Mouse (Mus musculus): ENCODE results near the gene Fscn2. TPM values are rescaled to one million over a fixed set of nuclear protein-coding genes. Genes with fewer than 3 reads are reported as not detected.

The Fscn2 gene
- 0.88 and 1.6 TPM in 2 replicates for polyA plus RNA-seq (2015; fragmentation: Nextera tagmentation; extraction: Ambion mirVana)

DNA sequence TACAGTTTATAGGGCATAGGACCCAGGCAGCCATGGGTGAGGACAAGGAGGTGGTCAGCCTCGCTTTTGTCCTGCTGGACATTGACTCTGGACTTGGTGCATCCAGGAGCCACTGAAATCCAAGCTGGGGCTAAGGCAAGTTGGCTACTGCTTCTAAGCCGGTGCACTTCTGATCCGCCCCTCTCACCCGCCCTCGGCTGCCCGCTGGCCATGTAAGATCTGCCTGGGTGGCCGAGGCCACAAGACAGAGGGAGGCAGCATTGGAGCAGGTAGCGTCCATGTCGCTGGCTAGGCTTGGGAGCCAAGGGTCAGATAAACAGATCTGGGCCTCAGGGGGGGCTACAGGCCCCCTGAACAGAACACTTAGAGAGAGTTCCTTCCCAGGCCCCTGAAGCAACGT is at the start of gene Fscn2:
TSS of gene Fscn2 (plus strand) at position 240 of the 400 bp plus-strand sequence.
- Histone ChIP-seq H3K9ac (no peak within 1 kb of the TSS), H3K4me2 (no peak within 1 kb of the TSS), H3K4me3 (no peak within 1 kb of the TSS), H3K27ac (replicated peaks) (no peak within 1 kb of the TSS), H3K9me3 (no peaks in the 10 kb centered on the region), H3K4me1 (replicated peaks) (peaks cover 47% of the 10 kb centered on the region), H3K36me3 (no peaks in the 10 kb centered on the region), H3K27me3 (no peaks in the 10 kb centered on the region)
- 76% methylated on average over 10 of the region's 10 CpGs for WGBS
- no peak for ATAC-seq (ENCODE audit: low FRiP score, low read depth)

DNA sequence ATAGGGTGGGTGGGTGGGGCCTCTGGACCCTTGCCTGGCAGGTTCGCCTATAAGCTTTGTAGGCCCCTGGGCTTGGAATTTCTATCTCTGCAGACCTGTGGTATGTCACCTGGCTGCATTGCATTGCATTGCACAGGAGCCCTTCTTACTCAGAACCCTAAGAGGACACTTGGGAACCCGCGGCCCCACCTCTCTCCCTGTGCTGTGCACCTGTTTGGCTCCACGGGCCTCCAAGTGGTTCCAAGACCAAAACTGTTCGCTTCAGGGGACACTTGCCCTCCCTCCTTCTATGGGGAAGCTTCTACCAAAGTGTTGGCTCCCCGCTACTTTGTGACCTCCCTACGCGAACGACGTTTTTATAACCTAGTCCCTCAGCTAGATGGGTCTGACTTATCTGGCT is 49.8 kb upstream of the Fscn2 start:
- Histone ChIP-seq H3K4me1 (replicated peaks) (peaks cover 48% of the 10 kb centered on the region), H3K36me3 (no peaks in the 10 kb centered on the region), H3K4me2 (peak overlapping the region; percentile 89), H3K4me3 (peak overlapping the region; percentile 43), H3K27me3 (no peaks in the 10 kb centered on the region), H3K9me3 (no peaks in the 10 kb centered on the region), H3K9ac (peak overlapping the region; percentile 58), H3K27ac (replicated peaks) (peak overlapping the region; percentile 93)
- no peak for ATAC-seq (ENCODE audit: low FRiP score, low read depth)
- WGBS: 48% methylated on average over 10 of the region's 10 CpGs

DNA sequence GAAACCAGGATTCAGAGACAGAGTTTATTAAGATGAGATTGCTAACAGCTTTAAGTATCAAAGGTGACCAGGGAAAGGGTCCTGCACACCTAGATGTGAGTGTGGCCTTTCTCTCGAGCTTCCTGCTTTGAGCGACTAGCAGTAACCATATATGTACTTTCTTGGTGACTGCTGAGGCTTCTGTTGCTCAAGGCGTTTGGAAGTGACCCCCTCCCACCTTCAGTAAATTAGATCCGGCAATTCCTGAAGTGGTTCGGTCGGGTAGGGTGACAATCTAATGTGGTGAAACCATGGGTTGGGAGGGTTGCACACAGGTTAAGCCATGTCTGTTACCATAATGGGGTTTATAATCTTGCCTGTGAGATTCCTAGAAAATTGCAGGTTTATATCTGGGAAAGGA is 49.3 kb upstream of the Fscn2 start:
- Histone ChIP-seq H3K36me3 (no peaks in the 10 kb centered on the region), H3K9me3 (no peaks in the 10 kb centered on the region), H3K4me3 (no peak overlapping the region), H3K9ac (no peak overlapping the region), H3K4me2 (peak overlapping the region; percentile 89; the same call in 1 of the 2 replicates), H3K27ac (replicated peaks) (0 out of 2 replicates have a peak overlapping the region, but pooled peaks have one; percentile 93), H3K4me1 (replicated peaks) (peaks cover 48% of the 10 kb centered on the region), H3K27me3 (no peaks in the 10 kb centered on the region)
- 81% methylated on average over 6 of the region's 6 CpGs for WGBS
- no peak for ATAC-seq (ENCODE audit: low FRiP score, low read depth)

DNA sequence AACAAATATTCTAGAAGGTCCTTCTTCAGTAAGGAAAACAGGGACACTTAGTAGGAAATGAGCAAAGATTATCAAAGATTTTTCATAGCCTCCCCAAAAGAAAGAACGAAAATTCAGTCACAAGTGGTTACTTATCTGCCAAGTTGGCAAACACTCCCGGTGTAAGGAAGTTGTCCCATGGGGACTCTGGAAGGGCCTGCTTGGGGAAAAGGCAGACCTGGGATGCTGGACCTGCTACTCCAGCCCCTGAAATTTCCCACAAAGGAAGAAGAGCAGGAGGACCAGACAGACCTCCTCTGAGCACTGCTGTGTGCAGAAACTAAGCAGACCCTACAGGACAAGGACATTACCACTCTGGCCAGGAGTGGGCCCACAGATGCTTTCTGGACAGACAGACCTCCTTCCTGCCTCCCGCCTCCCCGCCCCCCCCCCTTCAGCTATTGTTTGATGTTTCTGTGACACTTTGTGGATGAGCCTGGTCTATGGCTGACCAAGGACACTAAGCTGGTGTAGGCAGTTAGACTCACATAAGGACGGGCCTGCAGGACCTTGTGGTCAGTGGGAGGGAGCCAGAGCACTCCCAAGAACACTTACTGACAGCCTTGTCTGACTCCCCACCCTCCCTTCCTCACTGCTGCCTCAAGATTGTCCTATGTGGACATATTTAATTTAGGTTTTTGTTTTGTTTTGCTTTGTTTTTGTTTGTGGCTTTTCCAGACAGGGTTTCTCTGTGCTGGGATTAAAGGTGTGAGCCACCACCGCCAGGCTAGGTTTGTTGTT is 47.2 kb upstream of the Fscn2 start:
- H3K4me2 ChIP-seq: no peak overlapping the region
- no peaks in the 10 kb centered on the region for H3K36me3 ChIP-seq
- H3K4me3 ChIP-seq: no peak overlapping the region
- H3K9me3 ChIP-seq: no peaks in the 10 kb centered on the region
- peaks cover 41% of the 10 kb centered on the region for H3K4me1 ChIP-seq (replicated peaks)
- peak overlapping the region; percentile 97; the same call in 1 of the 2 replicates for H3K27ac ChIP-seq (replicated peaks)
- H3K9ac ChIP-seq: no peak overlapping the region
- no peaks in the 10 kb centered on the region for H3K27me3 ChIP-seq
- no peak for ATAC-seq (ENCODE audit: low FRiP score, low read depth)
- WGBS: 59% methylated on average over 4 of the region's 6 CpGs

DNA sequence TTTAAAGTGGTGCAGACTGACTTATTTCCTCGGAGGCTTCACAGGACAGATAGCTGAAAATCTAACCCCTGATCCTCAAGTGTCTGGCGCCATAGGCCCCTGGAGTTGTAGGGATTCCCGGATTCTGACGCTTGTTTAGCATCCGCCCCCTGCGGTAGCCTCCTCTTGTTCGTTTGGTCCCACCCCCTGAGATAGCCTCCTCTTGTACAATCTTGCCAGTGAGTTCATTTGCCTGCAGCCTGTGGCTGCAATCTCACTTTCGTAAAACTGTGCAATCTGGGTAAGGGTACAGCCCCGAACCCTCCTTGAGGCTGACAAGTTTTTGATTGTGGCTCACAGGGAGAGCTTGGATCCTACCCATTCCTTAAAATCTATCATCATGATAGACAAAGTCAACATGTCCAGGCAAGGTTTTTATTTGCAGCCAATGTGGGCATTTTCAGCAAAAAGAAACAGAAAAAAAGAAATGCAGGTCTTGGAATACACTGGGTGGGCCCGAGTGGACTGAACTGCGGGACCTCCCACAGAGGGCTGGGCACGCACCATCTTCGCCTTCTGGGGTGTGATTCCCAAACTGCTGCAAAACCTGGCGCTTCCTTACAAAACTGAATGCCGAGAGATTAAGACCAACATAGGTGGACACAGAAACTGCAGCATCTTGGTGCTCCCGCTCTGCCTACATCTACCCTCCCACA is 46.5 kb upstream of the Fscn2 start:
- Histone ChIP-seq H3K4me1 (replicated peaks) (peaks cover 41% of the 10 kb centered on the region), H3K36me3 (no peaks in the 10 kb centered on the region), H3K27me3 (no peaks in the 10 kb centered on the region), H3K9ac (peak overlapping the region; percentile 59), H3K27ac (replicated peaks) (peak overlapping the region; percentile 97), H3K9me3 (no peaks in the 10 kb centered on the region), H3K4me2 (peak overlapping the region; percentile 76), H3K4me3 (peak overlapping the region; percentile 42)
- no peak for ATAC-seq (ENCODE audit: low FRiP score, low read depth)
- 36% methylated on average over 16 of the region's 16 CpGs for whole genome bisulfite sequencing

DNA sequence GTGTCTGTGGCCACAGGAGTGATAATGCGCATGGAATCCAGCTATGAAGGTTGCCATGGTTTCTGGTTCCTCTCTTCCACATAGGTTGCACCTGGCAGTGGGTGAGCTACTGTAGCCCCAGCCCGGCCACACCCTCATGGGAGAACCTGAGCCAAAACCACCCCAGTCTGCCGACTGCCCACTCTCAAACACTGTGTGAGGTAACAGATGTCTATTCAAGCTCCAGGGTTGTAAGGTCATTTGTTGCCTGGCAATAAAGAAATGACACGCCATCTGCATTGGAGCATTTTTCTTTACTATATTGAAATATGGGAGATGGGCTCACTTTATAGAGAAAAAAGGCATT is 45.9 kb upstream of the Fscn2 start:
- ATAC-seq (ENCODE audit: low FRiP score, low read depth): no peak
- peak overlapping the region; percentile 42 for H3K4me3 ChIP-seq
- 11% methylated on average over 4 of the region's 4 CpGs for WGBS

DNA sequence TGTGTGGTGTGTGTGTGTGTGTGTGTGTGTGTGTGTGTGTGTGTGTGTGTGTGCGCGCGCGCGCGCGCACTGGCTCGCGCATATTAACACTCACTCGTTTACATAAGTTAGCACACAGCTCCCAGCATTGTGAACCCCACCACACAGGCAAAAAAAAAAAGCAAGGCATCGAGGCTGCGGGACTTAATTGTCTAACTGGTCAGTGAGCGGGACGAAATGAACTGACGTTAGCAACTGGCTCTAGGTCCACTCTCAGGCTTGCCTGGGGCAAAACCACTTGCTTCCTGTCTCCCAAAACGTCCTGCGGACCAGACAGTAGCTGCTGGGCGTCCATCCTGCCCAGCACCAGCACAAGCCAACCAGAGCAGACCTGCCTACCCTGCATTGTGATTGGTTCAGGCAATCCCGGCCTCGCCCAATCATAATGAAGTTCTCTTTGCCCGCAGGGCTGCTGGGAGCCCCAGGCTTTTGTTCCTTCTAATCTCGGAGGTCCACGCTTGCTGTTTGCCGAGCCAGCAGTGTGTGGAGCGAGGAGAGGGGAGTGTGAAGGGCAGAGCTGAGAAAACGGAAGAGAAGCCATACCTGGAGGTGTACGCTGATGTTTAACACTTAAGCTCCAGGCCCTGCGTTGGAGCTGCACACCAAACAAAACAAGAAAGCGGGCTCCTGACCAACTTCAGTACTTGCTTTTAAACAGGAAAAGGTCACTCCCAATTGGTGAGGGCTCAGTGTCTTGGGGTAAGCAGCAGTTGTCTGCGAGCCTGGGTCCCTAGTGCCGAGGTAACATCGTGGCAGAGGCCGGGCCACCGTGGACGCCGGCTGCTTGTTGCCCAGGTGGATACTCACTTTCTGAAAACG is 45.3 kb upstream of the Fscn2 start:
- ATAC-seq (ENCODE audit: low FRiP score, low read depth): peak; percentile 98
- Histone ChIP-seq H3K36me3 (no peaks in the 10 kb centered on the region), H3K27ac (replicated peaks) (peak overlapping the region; percentile 97), H3K4me3 (peak overlapping the region; percentile 42), H3K9ac (peak overlapping the region; percentile 59), H3K9me3 (no peaks in the 10 kb centered on the region), H3K4me1 (replicated peaks) (peaks cover 34% of the 10 kb centered on the region), H3K4me2 (peak overlapping the region; percentile 76), H3K27me3 (no peaks in the 10 kb centered on the region)
- 2% methylated on average over 37 of the region's 37 CpGs for WGBS

More for the DNA sequence above, 45.9 kb upstream of the Fscn2 start:
- Histone ChIP-seq H3K4me2 (peak overlapping the region; percentile 76), H3K4me1 (replicated peaks) (peaks cover 38% of the 10 kb centered on the region), H3K27ac (replicated peaks) (peak overlapping the region; percentile 97), H3K9ac (peak overlapping the region; percentile 59), H3K27me3 (no peaks in the 10 kb centered on the region), H3K9me3 (no peaks in the 10 kb centered on the region), H3K36me3 (no peaks in the 10 kb centered on the region)

DNA sequence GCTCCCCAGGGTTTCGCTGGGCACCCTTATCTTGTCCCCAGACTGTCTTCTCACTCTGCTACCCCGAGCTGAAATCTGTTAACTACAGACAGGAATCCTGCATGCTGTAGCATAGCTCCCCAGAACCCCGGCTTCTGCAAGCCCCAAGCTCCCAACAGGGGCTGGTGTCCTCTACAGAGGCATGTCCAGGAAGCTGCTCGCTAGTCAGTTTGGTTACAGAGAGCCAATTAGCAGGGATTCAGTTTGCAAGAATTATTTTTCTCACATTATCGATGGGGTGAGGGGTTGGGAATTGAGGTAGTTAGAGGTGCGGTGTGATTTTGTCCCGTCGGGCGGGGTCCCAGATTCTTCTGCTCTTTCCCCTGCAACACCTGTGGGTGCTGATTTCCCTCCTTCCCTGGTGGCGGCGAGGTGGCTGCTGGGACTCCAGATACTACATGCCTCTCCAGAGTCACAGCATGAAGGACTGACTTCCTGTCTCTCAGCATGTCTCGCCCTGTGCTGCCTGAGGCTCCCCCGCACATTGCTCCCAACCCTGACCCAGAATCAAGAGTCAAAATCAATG is 44.6 kb upstream of the Fscn2 start:
- Histone ChIP-seq H3K4me1 (replicated peaks) (peaks cover 27% of the 10 kb centered on the region), H3K36me3 (no peaks in the 10 kb centered on the region), H3K9ac (peak overlapping the region; percentile 59), H3K4me2 (peak overlapping the region; percentile 76), H3K27ac (replicated peaks) (peak overlapping the region; percentile 97), H3K9me3 (no peaks in the 10 kb centered on the region), H3K4me3 (peak overlapping the region; percentile 42), H3K27me3 (no peaks in the 10 kb centered on the region)
- peak; percentile 9; the same call in 1 of the 2 replicates for ATAC-seq (ENCODE audit: low FRiP score, low read depth)
- 20% methylated on average over 13 of the region's 13 CpGs for WGBS

DNA sequence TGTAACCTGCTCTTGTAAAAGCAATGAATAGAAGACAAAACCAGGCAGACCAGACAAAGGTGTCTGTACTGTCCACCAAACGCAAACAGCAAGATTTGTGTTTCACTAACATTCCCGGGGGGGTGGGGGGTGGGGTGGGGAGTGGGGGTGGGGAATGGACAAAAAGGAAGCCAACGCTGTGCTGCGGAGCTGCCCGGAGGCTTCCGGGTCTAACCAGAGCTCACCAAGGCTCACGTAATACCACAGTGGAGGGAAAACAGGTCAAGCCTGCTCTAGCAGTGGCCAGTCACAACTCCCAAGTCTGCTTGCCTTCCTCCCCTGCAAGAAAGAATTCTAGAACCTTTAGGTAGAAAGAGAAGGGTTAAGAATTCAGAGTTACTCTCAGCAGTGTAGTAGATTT is 43.9 kb upstream of the Fscn2 start:
- 56% methylated on average over 7 of the region's 7 CpGs for WGBS
- H3K4me2 ChIP-seq: peak overlapping the region; percentile 76
- ATAC-seq (ENCODE audit: low FRiP score, low read depth): no peak
- H3K9me3 ChIP-seq: no peaks in the 10 kb centered on the region
- peak overlapping the region; percentile 97 for H3K27ac ChIP-seq (replicated peaks)
- peak overlapping the region; percentile 59 for H3K9ac ChIP-seq
- H3K4me3 ChIP-seq: peak overlapping the region; percentile 42; the same call in 1 of the 2 replicates
- no peaks in the 10 kb centered on the region for H3K36me3 ChIP-seq
- H3K4me1 ChIP-seq (replicated peaks): peaks cover 27% of the 10 kb centered on the region
- H3K27me3 ChIP-seq: no peaks in the 10 kb centered on the region

DNA sequence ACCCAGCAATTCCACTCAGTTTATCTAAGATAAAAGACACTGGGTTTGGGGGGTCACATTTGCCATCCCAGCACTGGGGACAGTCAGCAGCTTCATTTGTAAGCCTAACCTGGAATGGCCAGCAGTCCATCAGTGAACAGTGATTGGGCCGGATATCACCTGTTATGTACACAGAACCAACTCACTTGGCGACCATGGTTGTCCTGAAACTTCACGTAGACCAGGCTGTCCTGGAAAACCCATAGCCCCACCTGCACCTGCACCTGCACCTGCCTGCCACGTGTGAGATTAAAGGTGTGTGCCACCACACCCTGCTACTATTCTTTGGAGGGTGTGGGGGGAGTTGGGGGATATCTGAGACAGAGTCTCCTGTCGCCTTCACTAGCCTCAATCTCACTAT is 42.0 kb upstream of the Fscn2 start:
- Histone ChIP-seq H3K27me3 (no peaks in the 10 kb centered on the region), H3K27ac (replicated peaks) (no peak overlapping the region), H3K4me1 (replicated peaks) (peaks cover 26% of the 10 kb centered on the region), H3K9ac (no peak overlapping the region), H3K4me3 (no peak overlapping the region), H3K4me2 (no peak overlapping the region), H3K9me3 (no peaks in the 10 kb centered on the region), H3K36me3 (no peaks in the 10 kb centered on the region)
- 90% methylated on average over 5 of the region's 5 CpGs for WGBS
- ATAC-seq (ENCODE audit: low FRiP score, low read depth): no peak

DNA sequence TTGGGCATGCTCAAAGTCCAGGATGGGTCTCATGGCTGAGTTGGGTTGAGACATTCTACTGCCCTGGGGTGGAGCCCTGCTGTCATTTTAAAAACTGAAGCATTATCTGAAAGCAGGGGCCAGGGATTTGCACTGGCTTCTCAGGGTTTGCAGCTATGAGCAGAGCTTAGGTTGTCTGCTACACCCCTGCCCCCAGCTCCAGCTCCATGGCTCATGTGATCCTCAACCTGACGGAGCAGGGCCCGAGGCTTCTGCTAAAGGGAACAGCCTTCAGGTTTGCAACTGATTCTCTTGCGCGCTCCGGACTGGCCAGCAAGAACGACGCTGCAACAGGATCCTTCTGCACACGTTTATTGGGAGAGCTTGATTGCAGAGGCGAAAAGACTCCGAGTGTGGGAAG is 41.2 kb upstream of the Fscn2 start:
- Histone ChIP-seq H3K27me3 (no peaks in the 10 kb centered on the region), H3K36me3 (no peaks in the 10 kb centered on the region), H3K9ac (no peak overlapping the region), H3K9me3 (no peaks in the 10 kb centered on the region), H3K27ac (replicated peaks) (no peak overlapping the region), H3K4me2 (no peak overlapping the region), H3K4me1 (replicated peaks) (peaks cover 18% of the 10 kb centered on the region), H3K4me3 (no peak overlapping the region)
- WGBS: 96% methylated on average over 10 of the region's 10 CpGs
- no peak for ATAC-seq (ENCODE audit: low FRiP score, low read depth)
